ENCODE assay signal across 22 mouse cellular contexts in the genomic region with DNA sequence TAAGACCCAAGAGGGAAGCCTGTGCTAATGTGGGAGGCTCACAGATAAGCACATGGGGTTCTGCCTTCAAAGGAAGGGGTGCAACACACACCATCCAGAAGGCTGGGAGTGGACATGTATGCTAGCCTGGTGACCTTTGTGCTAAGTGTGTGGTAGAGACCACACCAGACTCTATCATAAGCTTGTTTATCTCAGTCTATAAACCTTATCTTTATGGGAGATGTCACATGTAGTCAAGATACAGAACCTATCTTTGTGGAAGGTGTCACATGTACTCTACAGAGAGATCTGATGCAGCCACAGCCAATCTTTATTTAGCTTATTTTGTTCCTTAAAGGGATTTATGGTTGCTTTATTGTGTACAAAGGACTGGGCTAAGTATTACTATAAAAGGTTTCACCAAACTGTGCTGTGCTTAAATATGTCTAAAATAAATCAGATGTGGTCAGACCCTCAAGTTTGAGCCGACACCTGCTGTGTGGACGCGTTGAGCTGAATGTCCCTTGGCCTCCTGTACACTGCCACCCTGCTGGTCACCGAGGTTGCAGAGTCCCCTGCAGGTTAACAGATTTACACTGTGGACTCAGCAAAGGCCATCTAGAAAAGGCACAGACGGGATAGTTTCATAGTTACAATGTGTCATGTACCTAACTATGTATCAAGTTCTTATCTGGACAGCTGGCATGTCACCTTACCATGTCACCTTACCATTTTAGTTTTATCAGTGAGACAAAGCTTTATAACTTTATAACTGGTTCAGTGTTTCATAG.
DNase-seq lines count a peak whose midpoint lies in the region; ATAC-seq and TF ChIP-seq lines count a peak whose summit lies in the region.
"Had no signal": no experiment of that assay in that cellular context is flagged by ENCODE, and none has a peak within 500 bp of the region (broad histone marks: within the 10 kb centered on the region; RNA-seq: fewer than 3 reads in every experiment).

No protein-coding gene starts in this region.

- DNase-seq in layer of hippocampus, adult 9-11 months, result no peak
- DNase-seq in left cerebral cortex, postnatal 4 days, result no peak
- no peak for DNase-seq in forebrain, embryonic 10.5 days (ENCODE audit: extremely low spot score, low spot score)
- DNase-seq: adrenal gland, adult 2 months; adrenal gland, postnatal 10 days; adrenal gland, postnatal 25 days; cerebellum, adult 11 months; cerebellum, adult 18-20 months; cerebellum, adult 8-10 months; cerebellum, adult 9-11 months; cerebellum, postnatal 14 days; cerebellum, postnatal 36 days; embryo, embryonic 11 days had no signal

- no peak for TF ChIP-seq POLR2A in small intestine, adult 2 months (IDR thresholded peaks at IDR 0.05; ENCODE audit: low read depth, low read length)

- H3K9ac ChIP-seq in intestine, embryonic 15.5 days, result no peak overlapping the region
- H3K9ac ChIP-seq in intestine, postnatal 0 days (ENCODE audit: low read depth, low read length), result no peak overlapping the region
- H3K9ac ChIP-seq: embryonic facial prominence, embryonic 13.5 days; embryonic facial prominence, embryonic 15.5 days; forebrain, embryonic 13.5 days; forebrain, embryonic 15.5 days had no signal

- H3K9me3 ChIP-seq in intestine, embryonic 15.5 days, result no peaks in the 10 kb centered on the region
- no peaks in the 10 kb centered on the region for H3K9me3 ChIP-seq in intestine, postnatal 0 days (ENCODE audit: control insufficient read depth)
- H3K9me3 ChIP-seq in forebrain, embryonic 10.5 days, result no peaks in the 10 kb centered on the region
- H3K9me3 ChIP-seq: embryonic facial prominence, embryonic 13.5 days; embryonic facial prominence, embryonic 15.5 days; forebrain, embryonic 13.5 days; forebrain, embryonic 15.5 days had no signal

- H3K27me3 ChIP-seq in intestine, embryonic 15.5 days (replicated peaks), result no peaks in the 10 kb centered on the region
- no peaks in the 10 kb centered on the region for H3K27me3 ChIP-seq in intestine, postnatal 0 days (replicated peaks; ENCODE audit: control insufficient read depth, insufficient read depth, low read length)
- peaks cover 2% of the 10 kb centered on the region; the same call in 1 of the 2 replicates for H3K27me3 ChIP-seq in small intestine, adult 2 months (ENCODE audit: control insufficient read depth, insufficient read depth, low read length)
- no peaks in the 10 kb centered on the region for H3K27me3 ChIP-seq in forebrain, embryonic 10.5 days (ENCODE audit: poor library complexity, severe bottlenecking)
- H3K27me3 ChIP-seq: embryonic facial prominence, embryonic 13.5 days; embryonic facial prominence, embryonic 15.5 days; forebrain, embryonic 13.5 days; forebrain, embryonic 15.5 days had no signal

- no peaks in the 10 kb centered on the region for H3K4me1 ChIP-seq in intestine, embryonic 15.5 days (replicated peaks)
- H3K4me1 ChIP-seq in intestine, postnatal 0 days (replicated peaks; ENCODE audit: control insufficient read depth, insufficient read depth, low read length), result no peaks in the 10 kb centered on the region
- H3K4me1 ChIP-seq in small intestine, adult 2 months (ENCODE audit: control insufficient read depth, insufficient read depth, insufficient read length, low read length), result peaks cover 2% of the 10 kb centered on the region
- H3K4me1 ChIP-seq in forebrain, embryonic 10.5 days, result no peaks in the 10 kb centered on the region
- H3K4me1 ChIP-seq: embryonic facial prominence, embryonic 13.5 days; embryonic facial prominence, embryonic 15.5 days; forebrain, embryonic 13.5 days; forebrain, embryonic 15.5 days had no signal

- no peak overlapping the region for H3K4me3 ChIP-seq in intestine, embryonic 15.5 days (replicated peaks)
- H3K4me3 ChIP-seq in intestine, postnatal 0 days (ENCODE audit: low read depth, low read length), result no peak overlapping the region
- H3K4me3 ChIP-seq in small intestine, adult 2 months (ENCODE audit: low read depth, low read length), result no peak overlapping the region
- H3K4me3 ChIP-seq in forebrain, embryonic 10.5 days, result no peak overlapping the region
- H3K4me3 ChIP-seq: embryonic facial prominence, embryonic 13.5 days; embryonic facial prominence, embryonic 15.5 days; erythroblast, embryonic 14.5 days; forebrain, embryonic 13.5 days; forebrain, embryonic 15.5 days had no signal

- WGBS in intestine, embryonic 15.5 days, result 49% methylated on average over 5 of the region's 5 CpGs
- WGBS in intestine, postnatal 0 days, result 36% methylated on average over 5 of the region's 5 CpGs
- WGBS in small intestine, adult 2 months, result 34% methylated on average over 5 of the region's 5 CpGs
- WGBS in forebrain, embryonic 10.5 days, result 78% methylated on average over 5 of the region's 5 CpGs

- no peak overlapping the region for H3K4me2 ChIP-seq in intestine, embryonic 15.5 days (replicated peaks)
- no peak overlapping the region for H3K4me2 ChIP-seq in intestine, postnatal 0 days (replicated peaks; ENCODE audit: low read depth)
- H3K4me2 ChIP-seq: embryonic facial prominence, embryonic 13.5 days; embryonic facial prominence, embryonic 15.5 days; forebrain, embryonic 13.5 days; forebrain, embryonic 15.5 days had no signal

- peak; percentile 96 for ATAC-seq in intestine, embryonic 15.5 days
- ATAC-seq in intestine, postnatal 0 days, result peak; percentile 90
- ATAC-seq in granulocyte monocyte progenitor cell, adult 5-6 weeks (replicated peaks; ENCODE audit: poor library complexity, severe bottlenecking), result no peak
- ATAC-seq: forebrain, embryonic 13.5 days; forebrain, embryonic 15.5 days had no signal

- no peaks in the 10 kb centered on the region for H3K36me3 ChIP-seq in intestine, embryonic 15.5 days
- H3K36me3 ChIP-seq in intestine, postnatal 0 days (ENCODE audit: control insufficient read depth, insufficient read depth), result no peaks in the 10 kb centered on the region
- no peaks in the 10 kb centered on the region for H3K36me3 ChIP-seq in small intestine, adult 2 months (ENCODE audit: control insufficient read depth, insufficient read depth, low read length)
- H3K36me3 ChIP-seq in forebrain, embryonic 10.5 days (replicated peaks), result no peaks in the 10 kb centered on the region
- H3K36me3 ChIP-seq: embryonic facial prominence, embryonic 13.5 days; embryonic facial prominence, embryonic 15.5 days; forebrain, embryonic 15.5 days had no signal

- H3K27ac ChIP-seq in intestine, embryonic 15.5 days, result peak overlapping the region; percentile 42; the same call in 1 of the 2 replicates
- no peak overlapping the region for H3K27ac ChIP-seq in intestine, postnatal 0 days (ENCODE audit: low read depth, low read length)
- H3K27ac ChIP-seq in small intestine, adult 2 months (ENCODE audit: insufficient read depth, low read depth, low read length), result 0 out of 2 replicates have a peak overlapping the region, but pooled peaks have one; percentile 38
- H3K27ac ChIP-seq in forebrain, embryonic 10.5 days, result no peak overlapping the region
- H3K27ac ChIP-seq: embryonic facial prominence, embryonic 13.5 days; embryonic facial prominence, embryonic 15.5 days; forebrain, embryonic 13.5 days; forebrain, embryonic 15.5 days had no signal

- intact Hi-C loops in left cerebral cortex, postnatal 4 days (cut with DNase I), result no loop called here

- TF ChIP-seq CTCF in intestine, postnatal 0 days (IDR thresholded peaks at IDR 0.05; ENCODE audit: low read depth), result no peak
- no peak for TF ChIP-seq CTCF in small intestine, adult 2 months (IDR thresholded peaks at IDR 0.05; ENCODE audit: extremely low read depth, insufficient read length, insufficient replicate concordance, low read depth, low read length)

Comparison
In these comparisons a context has a peak if more than half of its experiments do, and no peak if none do; other contexts are left out.
1. H3K27ac ChIP-seq: peak in intestine, embryonic 15.5 days (single experiment) and small intestine, adult 2 months (single experiment); none in intestine, postnatal 0 days (single experiment) and forebrain, embryonic 10.5 days (single experiment).